Mouse (Mus musculus): ENCODE measurements around the gene Anxa7.

- no peak for TF ChIP-seq CTCF (IDR thresholded peaks at IDR 0.05; ENCODE audit: low read depth, low read length)
- TF ChIP-seq GATA1 (IDR thresholded peaks at IDR 0.05; ENCODE audit: borderline replicate concordance, low read length), result no peak
- TF ChIP-seq GATA2 (IDR thresholded peaks at IDR 0.05; ENCODE audit: borderline replicate concordance, low read depth, low read length), result no peak
These were observed 1.3 kb upstream of the Anxa7 start for GRCm38 (mm10) chr14:20481211-20481610.

Measured in G1E (cell line).